Mouse (Mus musculus) brain, embryonic 18.5 days (tissue): ENCODE measurements at regions not wholly inside any gene's neighbourhood (a gene's known extent, or its start where the extent isn't known, plus 50 kb on each side); places are given as distances from the start of the nearest gene placed in this dataset.

Source experiments
- DNase-seq: peaks from one replicate; pipeline ENCODE4 v3.0.0-alpha.2; 2012; ENCODE audit warnings: low read depth, low spot score

GRCm38 (mm10) chr15:12066857-12067211 lies 50.8 kb upstream of the Zfr start:
- DNase-seq = no peak

- peak; percentile 51 for DNase-seq
Measured at GRCm38 (mm10) chr15:12066176-12066856, 51.3 kb upstream of the Zfr start.

GRCm38 (mm10) chr15:12054870-12055269 lies 58.1 kb upstream of the Sub1 start:
- no peak for DNase-seq

- DNase-seq = no peak
Measured at GRCm38 (mm10) chr15:12053610-12054009, 56.8 kb upstream of the Sub1 start.

- DNase-seq = no peak
Measured at GRCm38 (mm10) chr15:12048965-12049364, 52.2 kb upstream of the Sub1 start.

- no peak for DNase-seq
Measured at GRCm38 (mm10) chr15:12048214-12048507, 51.4 kb upstream of the Sub1 start.

GRCm38 (mm10) chr15:12047349-12048213 lies 50.8 kb upstream of the Sub1 start:
- no peak for DNase-seq
